Mouse (Mus musculus) thymus, postnatal 4 days (tissue): ENCODE measurements around the gene Rara.
"Not testable (repeated sequence)": the region's sequence is repeated elsewhere in the genome, so short reads cannot be mapped to it uniquely, and the experiment has no call there.

Experiments used
- DNase-seq: peaks from one replicate; pipeline ENCODE4 v3.0.0; 2021

The Rara gene

DNA sequence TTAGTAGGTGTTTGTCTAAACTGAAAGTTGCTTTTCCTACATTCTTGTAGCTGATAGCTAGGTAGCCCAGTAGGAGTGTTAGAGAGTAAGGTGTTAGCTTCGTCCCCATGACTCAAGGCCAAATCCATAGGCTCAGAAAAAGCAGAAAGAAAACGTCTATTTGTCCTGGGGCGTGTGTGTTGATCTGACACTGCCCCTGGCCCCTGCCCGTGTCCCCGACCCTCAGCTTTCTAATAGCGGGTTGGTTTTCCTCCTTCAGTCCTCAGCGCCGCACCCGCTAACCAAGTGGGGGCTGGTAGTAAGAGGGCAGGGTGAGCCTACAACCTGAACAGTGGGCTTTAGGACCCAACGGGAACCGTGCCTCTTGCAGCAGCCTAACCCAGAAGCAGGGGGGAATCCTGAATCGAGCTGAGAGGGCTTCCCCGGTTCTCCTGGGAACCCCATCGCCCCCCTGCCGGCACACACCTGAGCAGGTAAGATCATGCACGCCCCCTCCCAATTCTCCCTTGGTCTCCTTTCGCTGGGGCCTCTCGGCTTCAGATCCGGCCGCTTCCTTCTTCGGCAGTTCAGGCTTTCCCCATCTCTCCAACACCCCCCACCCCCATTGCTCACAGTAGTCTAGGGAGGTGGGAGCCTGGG, at the start of gene Rara:
Gene Rara (plus strand): TSS at position 381 of the 639 bp plus-strand sequence.
- DNase-seq = peak; percentile 58

DNA sequence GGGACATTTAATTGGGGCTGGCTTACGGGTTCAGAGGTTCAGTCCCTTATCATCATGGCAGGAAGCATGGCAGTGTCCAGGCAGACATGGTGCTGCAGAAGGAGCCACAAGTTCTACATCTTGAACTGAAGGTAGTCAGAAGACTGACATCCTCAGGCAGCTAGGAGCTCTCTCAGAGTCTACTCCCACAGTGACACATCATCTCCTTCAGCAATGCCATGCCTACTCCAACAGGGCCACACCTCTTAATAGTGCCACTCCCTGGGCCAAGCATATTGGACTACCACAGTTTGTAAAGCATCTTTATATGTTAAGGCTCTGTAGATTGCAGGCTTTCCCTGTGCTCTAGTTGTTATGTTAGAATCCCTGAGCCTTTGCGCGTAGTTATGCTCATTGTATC, 39.9 kb upstream of the Rara start:
- no peak for DNase-seq

DNA sequence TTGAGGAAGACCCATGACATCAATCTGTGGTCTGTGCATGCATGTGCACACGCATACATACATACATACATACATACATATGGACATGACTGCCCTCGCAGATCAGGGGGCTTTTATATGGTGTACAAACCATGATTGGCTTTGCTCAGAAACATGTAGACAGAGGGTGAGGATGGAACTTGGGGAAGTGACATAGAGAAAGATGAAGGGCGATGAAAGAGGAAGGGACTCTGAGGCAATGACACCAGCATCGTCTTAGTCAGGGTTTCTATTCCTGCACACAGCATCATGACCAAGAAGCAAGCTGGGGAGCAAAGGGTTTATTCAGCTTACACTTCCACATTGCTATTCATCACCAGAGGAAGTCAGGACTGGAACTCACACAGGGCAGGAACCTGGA, 38.5 kb upstream of the Rara start:
- no peak for DNase-seq

DNA sequence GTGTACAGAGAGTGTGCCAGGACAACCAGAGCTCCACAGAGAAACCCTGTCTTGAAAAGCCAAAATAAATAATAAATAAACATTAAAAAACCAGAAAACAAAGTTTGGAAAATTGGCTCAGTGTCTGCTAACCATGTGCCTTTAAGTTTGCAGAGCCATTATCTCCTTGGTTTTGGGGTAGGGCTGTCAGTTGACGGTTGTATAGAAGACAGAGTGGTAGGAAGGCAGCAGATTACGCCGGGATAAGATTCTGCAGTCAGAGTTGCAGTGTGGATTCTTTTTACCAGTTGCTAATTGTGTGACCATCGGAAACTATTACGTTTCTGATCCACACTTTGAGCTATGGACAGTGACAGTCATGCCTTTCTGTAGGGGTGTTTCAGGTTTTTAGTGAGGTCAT, 37.6 kb upstream of the Rara start:
- no peak for DNase-seq

DNA sequence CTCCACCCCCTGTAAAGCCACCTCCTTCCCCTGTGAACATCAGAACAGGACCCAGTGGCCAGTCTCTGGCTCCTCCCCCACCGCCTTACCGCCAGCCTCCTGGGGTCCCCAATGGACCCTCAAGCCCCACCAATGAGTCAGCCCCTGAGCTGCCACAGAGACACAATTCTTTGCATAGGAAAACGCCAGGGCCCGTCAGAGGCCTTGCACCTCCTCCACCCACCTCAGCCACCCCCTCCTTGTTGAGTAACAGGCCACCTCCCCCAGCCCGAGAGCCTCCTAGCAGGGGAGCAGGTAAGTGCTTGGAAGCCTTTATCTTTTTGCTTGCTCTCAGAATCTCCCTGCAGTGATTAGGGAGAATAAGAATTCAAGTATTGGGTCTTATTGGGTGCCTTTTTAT, 35.2 kb upstream of the Rara start:
- DNase-seq = no peak

DNA sequence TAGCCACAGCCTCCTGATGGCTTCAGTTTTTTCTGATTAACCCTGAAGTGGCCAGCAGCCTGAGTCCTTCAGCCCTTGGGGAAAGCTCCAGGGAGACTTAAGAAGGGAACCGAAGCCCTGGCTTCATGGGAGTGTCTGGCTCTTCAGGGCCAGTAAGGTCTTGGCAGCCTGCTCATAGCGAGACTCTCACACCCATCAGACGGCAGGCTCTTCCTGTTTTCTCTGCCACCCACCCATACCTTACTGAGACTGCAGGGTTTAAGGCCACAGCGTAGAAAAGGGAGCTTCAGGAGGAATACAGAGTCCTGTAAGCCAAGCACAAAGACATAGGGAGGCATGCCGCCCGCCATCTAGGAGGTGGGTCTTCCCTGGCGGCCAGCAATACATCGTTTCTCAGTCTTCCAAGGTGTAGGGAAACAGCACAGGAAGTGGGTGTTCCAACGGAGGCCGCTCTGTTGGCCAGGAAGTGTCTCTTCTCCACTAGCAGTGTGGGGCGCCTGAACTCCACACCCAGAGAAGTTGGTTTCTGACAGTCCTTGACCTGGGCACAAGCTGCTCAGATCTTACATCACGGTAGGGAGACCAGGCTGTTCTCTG, 27.0 kb upstream of the Rara start:
- peak; percentile 52 for DNase-seq

DNA sequence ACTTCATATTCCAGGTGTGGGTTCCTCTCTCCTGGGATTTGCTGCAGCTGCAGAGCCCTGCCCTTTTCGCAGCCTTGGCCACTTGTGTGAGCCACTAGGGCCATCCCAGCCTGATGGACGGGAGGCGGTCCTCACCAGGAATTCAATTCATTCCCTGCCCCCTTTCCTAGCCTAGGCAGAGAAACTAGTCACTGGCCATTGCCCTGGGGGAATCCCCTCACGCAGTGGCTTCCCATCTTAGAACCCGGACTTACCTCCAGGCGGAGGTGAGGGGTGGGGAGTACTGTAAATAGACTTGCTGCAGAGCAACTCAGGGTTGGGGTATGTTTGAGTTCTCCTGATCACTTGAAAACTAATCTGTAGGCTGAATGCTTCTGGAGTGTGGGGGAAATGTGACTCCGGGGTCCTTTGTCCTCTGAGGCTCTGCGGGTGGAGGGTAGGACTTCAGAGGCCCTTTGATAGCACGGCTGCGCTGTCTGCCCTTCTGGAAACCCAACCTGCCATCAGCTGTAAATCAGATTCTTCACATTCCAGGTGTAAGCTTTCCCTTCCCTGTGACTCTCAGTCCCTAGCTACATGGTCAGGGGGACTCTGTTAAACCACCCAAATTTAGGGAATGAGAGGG, 24.9 kb upstream of the Rara start:
- no peak for DNase-seq

DNA sequence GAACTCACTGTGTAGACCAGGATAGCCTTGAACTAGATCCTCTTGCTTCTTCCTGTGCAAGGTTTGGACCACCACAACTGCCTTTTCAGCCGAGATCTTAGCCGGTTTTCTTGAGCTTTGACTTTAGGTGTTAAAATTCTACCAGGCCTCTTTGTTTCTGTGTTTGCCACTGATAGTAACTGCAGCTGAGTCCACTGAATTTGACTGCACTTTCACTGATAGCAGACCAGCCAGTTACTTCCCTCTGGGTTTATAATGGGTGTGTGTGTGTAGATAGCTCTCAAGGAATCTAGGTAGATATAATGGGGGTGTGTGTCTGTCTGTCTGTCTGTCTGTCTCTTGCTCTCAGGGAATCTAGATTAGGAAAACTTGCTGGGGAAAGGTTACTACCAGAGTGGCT, 23.0 kb upstream of the Rara start:
- no peak for DNase-seq

DNA sequence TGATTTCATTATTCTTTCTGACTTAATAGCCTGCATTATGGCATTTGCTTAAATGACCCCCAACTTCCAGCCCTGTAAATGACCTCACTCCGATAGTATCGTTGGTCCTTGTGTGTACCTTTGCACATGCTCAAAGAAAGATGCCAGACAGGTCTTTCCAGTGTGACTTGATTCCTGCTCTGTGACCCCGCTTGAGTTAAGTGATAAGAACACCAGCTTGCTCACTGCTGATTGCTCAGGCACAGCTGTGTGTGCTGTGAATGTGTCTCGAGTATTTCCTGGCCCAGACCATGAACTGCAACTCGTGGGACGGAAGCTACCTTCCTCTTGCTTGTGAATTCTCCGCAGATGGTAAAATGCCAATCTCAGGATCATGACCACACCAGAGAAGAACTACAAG, 22.6 kb upstream of the Rara start:
- no peak for DNase-seq

DNA sequence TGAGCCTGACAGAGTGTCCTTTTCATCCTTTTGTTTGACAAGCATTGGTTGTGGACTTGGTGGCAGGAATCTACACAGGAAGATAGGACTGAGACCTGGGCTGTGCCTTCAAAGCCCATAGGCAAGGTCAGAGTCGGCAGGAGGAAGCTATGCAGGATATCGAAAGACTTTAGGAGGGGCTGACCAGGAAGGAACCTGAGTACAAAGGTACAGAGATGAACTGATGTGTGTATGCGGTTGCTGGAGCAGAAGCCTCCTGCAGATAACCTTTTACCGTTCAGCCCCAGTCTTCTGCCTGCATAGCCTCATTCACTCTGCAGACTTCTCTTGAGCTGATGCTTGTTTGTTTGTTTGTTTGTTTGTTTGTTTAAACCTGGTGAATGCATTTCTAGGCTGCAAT, 22.0 kb upstream of the Rara start:
- DNase-seq = no peak

DNA sequence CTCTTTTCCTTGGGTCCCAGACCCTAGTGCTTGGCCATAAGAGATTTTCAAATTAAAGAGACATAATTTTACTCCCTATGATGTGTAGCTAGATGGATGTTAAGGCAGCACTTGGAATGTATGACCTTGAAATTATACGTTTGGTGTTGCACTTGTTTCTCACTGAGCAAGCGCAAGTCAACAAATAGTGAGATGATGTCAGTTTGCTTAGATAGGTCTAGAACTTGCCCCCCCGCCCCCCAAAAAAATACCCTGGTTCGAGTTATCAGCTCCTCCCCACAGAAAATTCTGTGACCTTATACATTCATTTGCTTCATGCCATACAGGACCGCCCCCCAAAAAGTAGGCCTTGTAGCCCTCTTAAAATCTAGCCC, 20.6 kb upstream of the Rara start:
- no peak for DNase-seq

DNA sequence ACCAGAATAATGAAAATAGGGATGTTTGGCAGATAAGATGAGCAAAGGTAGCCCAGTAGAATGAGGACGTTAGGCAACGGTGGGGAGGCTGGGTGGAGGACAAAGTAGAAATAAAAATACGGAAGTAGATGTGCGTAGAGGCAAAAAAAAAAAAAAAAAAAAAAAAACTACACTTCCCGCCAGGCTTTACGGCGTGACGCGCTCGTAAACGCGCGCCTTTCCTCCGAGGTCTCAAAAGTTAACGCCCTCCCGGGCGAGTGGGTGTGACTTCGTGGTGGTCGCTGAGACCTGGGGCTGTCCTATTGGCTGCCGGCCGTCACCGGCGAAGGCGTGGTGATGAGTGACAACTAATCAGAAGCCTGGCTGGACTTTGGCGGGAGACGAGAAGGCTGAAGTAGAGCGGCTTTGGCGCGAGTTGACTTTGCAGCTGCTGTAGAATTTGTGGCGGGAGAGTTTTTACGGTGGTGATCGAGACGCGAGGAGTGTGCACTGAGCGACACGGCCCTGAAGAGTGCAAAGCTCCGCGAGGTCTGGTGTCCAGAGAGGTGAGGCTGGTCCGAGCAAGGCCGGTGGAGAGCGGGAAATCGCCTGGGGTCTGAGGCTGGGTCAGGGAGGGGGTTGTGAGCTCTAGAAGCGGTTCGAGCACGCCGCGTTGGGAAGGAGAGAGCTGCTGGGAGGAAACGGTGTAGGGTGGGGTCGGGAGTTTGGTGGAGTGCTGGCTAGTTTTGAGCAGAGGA, 20.0 kb upstream of the Rara start, which contains the start of gene Cdc6:
Gene Cdc6 (plus strand): TSS at position 365 of the 737 bp plus-strand sequence.
- peak; percentile 95 for DNase-seq

DNA sequence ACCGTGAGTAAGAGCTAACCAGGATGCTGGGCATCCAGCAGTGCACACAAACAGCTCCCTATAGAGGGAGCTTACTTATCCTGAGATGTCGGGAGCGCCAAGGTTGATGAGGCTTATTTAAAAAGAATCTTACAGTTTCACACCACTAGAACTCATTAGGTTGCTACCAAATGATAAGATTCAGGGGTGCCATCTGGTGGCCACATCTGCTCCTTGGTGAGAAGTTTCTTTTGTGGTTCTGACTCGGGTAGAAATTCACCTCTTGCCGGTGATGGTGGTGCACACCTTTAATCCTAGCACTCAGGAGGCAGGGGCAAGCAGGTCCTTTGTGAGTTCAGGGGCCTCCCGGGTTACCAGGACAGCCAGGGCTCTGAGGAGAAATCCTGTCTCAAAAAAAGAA, 18.0 kb upstream of the Rara start:
- peak; percentile 91 for DNase-seq

DNA sequence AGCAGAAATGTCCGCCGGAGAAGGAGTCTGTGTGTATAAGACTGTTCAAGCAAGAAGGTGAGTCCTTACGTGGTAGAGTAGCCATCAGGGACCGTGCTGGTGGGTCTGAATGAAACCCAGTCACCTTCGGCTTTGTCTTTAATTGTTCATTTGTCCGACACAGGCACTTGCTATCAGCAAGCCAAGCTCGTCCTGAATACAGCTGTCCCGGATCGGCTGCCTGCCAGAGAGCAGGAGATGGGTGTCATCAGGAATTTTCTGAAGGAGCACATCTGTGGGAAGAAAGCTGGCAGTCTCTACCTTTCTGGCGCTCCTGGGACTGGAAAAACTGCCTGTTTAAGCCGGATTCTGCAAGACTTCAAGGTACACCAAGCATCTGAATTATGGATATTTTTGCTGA, 17.2 kb upstream of the Rara start:
- DNase-seq = no peak

DNA sequence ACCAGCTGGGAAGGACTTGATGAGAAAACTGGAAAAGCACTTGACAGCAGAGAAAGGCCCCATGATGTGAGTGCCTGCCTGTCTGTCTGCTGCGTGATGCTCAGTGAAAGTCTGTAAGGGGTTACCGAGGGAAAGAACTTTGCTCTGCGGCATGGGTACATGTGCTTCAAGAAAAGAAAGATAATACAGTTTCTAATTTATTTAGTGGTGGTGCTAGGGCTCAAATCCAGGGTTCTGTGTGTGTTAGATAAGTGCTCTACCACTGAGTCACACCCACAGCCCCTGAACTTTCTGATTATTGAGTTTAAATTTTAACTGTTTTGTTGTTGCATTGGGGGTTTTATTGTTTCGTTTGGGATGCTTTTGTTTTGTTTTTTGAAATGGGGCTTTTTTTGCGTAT, 16.1 kb upstream of the Rara start:
- no peak for DNase-seq

DNA sequence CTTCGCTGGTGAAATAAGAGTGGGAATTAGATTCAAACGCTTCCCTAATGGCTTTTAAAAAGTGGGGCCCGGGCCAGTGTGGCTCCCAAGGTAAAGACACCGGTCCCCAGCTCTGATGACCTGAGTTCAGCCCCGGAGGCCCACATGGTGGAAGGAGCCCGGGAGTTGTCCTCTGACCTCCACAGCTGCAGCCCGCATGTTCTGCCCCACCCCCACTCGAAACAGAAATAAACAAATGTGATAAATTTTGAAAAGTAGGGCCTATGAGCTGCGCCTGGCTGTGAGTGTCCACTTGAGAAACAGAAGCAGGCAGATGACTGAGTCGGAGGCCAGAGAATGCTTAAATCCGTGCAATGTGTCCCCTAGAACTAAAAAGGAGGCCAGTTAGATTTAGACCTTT, 13.4 kb upstream of the Rara start:
- DNase-seq = no peak

DNA sequence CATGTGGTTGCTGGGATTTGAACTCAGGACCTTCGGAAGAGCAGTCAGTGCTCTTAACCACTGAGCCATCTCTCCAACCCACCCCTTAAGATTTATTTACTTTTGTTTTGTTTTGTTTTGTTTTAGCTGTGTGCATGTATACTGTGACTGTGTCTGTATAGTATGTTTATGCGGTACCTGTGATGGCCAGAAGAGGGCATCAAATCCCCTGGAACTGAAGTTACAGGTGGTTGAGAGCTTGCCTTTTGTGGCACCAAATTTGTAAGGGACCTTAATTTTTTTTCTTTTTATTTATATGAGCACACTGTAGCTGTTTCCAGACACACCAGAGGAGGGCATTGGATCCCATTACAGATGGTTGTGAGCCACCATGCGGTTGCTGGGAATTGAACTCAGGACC, 11.2 kb upstream of the Rara start:
- peak; percentile 81 for DNase-seq

DNA sequence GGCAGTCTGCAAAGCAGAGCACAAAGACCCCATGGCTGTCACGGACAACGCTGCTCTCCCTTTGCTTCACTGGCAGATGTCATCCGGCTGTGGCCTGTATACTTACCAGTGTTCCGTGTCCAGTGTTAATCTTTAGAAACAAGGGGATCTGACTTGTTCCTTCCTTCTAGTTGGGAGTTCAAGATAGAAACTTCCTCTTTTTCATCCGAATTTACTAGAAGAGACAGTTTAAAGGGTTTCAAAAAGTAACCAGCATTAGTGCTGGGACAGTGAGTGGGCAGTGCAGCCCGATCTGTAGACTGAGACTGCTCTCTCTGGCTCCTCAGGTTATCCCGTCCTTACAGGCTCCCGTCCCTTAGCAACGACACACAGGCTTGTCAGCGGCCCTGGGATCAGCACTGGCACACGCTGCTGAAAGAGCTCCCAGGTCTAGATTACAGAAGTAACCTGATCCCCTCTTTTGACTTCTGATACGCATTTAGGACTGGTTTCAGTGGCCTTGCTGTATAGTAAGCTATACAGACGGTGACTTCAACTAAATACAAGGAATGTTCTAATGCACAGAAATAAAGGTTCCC, 10.1 kb upstream of the Rara start:
- DNase-seq = no peak

DNA sequence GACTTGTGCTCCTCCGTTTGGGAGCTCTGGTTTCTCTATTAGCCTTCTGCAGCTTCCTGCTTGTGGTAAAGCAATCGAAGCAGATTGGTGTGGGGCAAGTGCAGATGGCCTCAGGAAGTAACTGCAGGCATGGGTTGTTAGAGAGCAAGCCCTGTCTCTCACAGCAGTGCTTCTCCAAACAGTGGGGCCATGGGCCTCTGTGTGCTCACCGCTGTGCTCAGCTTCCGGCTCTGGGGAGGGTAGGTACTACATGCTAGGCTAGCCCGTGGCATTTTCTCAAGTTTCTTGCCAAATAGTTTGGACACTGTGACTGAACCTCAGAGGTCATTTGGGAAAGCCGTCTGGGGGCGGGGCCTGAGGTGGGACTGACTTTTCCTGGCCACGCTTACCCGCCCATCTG, 9.4 kb upstream of the Rara start:
- DNase-seq = peak; percentile 63

DNA sequence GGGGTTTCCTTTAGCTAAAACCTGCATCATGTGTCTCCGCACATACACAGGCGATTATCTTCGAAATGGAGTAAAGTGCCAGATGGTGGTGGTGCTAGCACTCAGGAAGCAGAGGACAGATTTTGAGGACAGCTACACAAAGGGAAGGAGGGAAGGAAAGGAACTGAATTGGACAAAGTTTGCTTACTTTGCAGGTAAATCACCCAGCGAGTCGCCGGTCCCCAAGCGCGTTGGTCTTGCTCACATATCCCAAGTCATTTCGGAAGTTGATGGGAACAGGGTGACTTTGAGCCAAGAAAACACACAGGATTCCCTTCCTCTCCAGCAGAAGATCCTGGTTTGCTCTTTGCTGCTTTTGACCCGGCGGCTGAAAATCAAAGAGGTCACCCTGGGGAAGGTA, 8.6 kb upstream of the Rara start:
- no peak for DNase-seq

DNA sequence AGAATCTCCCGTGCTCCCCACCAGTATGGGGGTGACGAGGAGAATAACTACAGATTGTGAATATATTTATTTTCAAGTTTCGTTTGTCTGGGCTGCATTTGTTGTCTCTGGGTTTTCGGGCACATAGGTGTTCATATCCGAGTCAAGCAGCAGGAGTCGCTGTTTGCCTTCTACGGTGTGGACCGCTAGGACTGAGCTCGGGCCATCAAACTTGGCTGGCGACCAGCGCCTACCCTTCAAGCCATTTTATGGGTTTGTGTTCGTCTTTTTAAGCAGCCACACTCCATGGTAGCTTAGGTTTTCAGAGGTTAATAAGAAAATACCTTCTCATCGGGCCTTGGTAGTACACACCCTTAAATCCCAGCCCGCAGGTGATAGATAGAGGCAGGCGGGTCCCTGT, 5.8 kb upstream of the Rara start:
- DNase-seq = not testable (repeated sequence)

DNA sequence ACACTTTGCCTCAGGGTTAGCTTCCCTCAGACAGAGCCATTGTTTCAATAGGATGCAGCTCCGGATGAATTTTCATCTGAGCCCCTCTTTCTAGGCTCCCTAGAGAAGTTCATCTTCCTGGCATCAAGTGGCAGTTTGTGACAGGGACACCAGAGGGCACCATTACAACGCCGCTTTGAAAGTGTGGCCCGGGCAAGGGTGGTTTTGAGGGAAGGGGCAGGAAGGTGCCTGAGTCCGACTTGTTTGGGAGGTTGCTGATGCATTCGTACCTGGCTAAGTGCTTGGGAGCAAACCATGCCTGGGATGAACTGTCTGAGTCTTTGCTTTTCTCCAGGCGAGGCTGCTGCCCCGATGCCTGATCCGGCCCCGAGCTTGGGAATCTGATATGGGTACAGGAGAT, 5.3 kb upstream of the Rara start:
- DNase-seq = peak; percentile 78

DNA sequence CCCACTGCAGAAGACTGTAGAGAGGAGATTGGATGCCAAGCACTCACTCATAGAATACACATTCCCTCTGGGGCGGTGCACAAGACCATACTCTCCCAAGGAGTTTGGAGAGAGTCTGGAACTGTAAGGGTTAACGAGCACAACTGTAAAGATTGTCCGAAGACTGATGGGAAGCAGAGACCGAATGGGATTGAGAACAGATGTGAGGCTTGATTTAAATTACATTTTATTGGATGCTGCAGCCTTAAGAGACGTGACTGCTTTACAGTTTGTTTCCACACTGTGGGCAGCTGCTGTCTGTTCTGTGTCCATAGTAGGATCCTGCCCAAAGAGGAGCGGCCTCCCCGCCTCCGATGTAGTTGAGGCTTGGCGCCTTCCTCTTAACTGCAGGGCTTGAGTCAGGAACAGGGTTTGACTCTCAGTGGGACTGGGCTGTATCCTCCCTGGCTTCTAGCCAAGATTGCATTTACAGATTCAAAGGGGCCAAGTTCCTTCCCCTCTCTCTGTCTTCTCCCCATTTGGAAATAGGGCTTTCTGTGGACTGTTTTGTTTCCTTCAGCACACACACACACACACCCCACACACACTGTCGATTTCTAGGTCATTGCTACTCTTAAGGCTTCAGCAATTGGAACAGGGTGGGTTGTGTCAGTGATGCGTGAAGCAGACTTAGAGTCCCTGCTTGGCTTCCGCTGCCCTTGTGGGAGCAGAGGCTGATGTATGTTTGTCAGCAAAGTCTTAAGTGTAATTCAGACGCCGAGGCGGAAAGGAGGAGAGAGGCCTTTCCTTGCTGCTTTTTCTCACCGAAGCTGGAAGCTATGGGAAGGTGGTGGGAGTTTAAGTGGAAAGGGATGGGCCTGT, 4.5 kb upstream of the Rara start:
- not testable (repeated sequence) for DNase-seq
